Mouse (Mus musculus): Measurements from ENCODE around the gene Wdr17. TPM values are rescaled to one million over a fixed set of nuclear protein-coding genes. Genes with fewer than 3 reads are reported as not detected.

Wdr17 gene
- polyA plus RNA-seq, 1 experiment from 2014 or later = 5.7 TPM

Other genes with a start within 250 kb of the Wdr17 start
- 144 and 157 TPM in 2 replicates for gene Gpm6a, start 67.7 kb upstream of the Wdr17 start, polyA plus RNA-seq (2016; fragmentation: Nextera tagmentation; extraction: Ambion mirVana)

All from hindbrain, embryonic 12.5 days (tissue).